Mouse (Mus musculus): ENCODE data around the gene Atrip. TPM values are rescaled to one million over a fixed set of nuclear protein-coding genes. Genes with fewer than 3 reads are reported as not detected.

Atrip gene
- polyA plus RNA-seq, 1 experiment from 2014 or later = 29.8 TPM

DNA sequence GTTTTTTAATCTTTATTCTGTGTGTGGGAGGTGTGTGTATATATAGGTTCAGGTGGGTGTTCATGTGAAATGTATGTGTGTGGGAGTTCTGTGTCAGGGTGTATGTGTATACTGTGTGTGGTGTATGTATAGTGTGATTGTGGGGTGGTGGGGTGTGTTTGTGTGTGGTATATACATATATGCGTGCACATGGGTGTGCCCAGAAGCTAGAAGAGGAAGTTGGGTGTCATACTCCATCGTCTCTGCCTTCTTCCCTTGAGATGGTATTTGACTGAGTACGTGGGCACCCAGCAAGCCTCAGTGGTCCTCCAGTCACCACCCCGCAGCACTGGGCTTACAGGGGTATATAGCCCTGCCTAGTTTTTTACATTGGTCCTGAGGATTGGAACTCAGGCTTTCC, 52.5 kb downstream of the Atrip start:
- Histone ChIP-seq H3K36me3 (peaks cover 13% of the 10 kb centered on the region; the same call in 1 of the 2 replicates), H3K4me1 (no peaks in the 10 kb centered on the region), H3K4me2 (replicated peaks) (no peak overlapping the region), H3K9me3 (no peaks in the 10 kb centered on the region), H3K4me3 (no peak overlapping the region), H3K27me3 (replicated peaks) (no peaks in the 10 kb centered on the region), H3K27ac (no peak overlapping the region), H3K9ac (no peak overlapping the region)
- no peak for ATAC-seq (ENCODE audit: low FRiP score, low read depth)
- 82% methylated on average over 4 of the region's 4 CpGs for WGBS

DNA sequence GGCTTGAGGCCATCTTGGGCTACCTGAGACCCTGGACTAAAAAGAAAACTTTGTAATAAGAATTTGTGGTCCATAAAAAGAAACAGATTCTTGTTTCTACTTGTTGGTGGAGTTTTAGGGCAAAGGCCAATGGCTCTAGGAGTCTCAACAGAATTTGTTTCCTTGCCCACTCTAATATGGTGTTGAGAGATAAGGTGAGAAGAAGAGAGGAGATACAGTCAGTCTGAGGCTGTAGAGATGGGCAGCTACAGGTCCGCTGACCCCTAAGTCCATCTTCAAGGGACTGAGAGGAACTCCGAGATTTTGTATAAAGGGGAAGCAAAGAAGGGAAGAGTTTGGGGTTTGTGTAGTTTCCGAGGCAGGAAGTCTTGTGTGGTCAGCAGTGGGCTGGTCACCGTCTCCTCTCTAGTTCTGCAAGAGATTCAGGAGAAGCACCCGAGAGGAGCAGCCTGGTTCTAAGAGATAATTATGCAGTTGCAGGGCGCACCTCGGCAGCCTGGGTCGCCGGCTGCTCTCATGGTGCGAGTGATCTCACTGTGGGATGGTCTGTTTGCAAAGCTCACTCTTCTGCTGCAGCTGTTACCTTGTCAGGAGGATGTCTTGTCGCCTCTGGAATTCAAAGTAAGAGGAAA, 56.8 kb downstream of the Atrip start:
- peaks cover 3% of the 10 kb centered on the region; the same call in 1 of the 2 replicates for H3K36me3 ChIP-seq

DNA sequence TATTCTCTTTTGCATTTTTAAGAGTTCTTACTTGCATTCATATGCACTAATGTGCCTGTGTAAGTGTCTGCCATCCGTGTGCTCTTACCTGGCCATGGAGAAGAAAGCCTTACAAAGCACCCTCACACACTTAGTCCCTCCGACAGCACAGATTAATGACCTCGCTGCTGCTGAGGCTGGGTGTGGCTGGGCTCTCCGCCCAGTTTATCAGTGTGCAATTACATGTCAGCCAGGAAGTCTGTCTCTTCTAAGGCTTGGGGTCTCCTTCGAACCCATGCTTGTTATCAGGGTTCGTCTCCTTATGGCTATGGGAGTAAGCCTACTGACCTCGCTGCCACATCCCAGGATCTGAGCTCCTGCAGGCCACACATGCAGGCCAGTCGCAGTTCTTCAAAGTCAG, 58.5 kb downstream of the Atrip start:
- 71% methylated on average over 8 of the region's 8 CpGs for WGBS
- H3K4me3 ChIP-seq = no peak overlapping the region
- H3K9me3 ChIP-seq = no peaks in the 10 kb centered on the region
- no peak overlapping the region for H3K9ac ChIP-seq
- no peaks in the 10 kb centered on the region for H3K27me3 ChIP-seq (replicated peaks)
- no peak for ATAC-seq (ENCODE audit: low FRiP score, low read depth)
- H3K4me2 ChIP-seq (replicated peaks) = no peak overlapping the region
- H3K36me3 ChIP-seq = peaks cover 10% of the 10 kb centered on the region; the same call in 1 of the 2 replicates
- no peaks in the 10 kb centered on the region for H3K4me1 ChIP-seq
- H3K27ac ChIP-seq = no peak overlapping the region

More for the DNA sequence above, 56.8 kb downstream of the Atrip start:
- Histone ChIP-seq H3K27ac (no peak overlapping the region), H3K27me3 (replicated peaks) (no peaks in the 10 kb centered on the region), H3K9ac (no peak overlapping the region), H3K9me3 (no peaks in the 10 kb centered on the region), H3K4me3 (no peak overlapping the region), H3K4me2 (replicated peaks) (no peak overlapping the region), H3K4me1 (no peaks in the 10 kb centered on the region)
- 71% methylated on average over 11 of the region's 11 CpGs for WGBS
- no peak for ATAC-seq (ENCODE audit: low FRiP score, low read depth)

DNA sequence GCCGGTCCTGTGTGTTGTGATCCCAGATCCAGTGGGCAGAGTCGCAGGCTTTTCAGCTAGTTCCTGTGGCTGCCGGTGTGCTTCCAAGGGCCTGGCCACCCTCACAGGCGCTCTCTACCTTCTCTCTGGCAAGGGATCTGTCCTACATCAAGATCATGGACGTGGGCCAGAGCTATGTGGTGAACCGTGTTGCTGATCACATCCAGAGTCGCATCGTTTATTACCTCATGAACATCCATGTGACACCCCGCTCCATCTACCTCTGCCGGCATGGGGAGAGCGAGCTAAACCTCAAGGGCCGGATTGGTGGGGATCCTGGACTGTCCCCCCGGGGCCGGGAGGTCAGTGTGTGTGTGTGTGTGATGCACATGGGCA, 63.6 kb downstream of the Atrip start:
- 85% methylated on average over 14 of the region's 14 CpGs for WGBS
- no peak overlapping the region for H3K9ac ChIP-seq
- H3K27ac ChIP-seq = no peak overlapping the region
- H3K4me2 ChIP-seq (replicated peaks) = no peak overlapping the region
- no peaks in the 10 kb centered on the region for H3K9me3 ChIP-seq
- peaks cover 11% of the 10 kb centered on the region; the same call in 1 of the 2 replicates for H3K36me3 ChIP-seq
- no peak overlapping the region for H3K4me3 ChIP-seq
- no peaks in the 10 kb centered on the region for H3K4me1 ChIP-seq
- no peaks in the 10 kb centered on the region for H3K27me3 ChIP-seq (replicated peaks)
- no peak for ATAC-seq (ENCODE audit: low FRiP score, low read depth)

DNA sequence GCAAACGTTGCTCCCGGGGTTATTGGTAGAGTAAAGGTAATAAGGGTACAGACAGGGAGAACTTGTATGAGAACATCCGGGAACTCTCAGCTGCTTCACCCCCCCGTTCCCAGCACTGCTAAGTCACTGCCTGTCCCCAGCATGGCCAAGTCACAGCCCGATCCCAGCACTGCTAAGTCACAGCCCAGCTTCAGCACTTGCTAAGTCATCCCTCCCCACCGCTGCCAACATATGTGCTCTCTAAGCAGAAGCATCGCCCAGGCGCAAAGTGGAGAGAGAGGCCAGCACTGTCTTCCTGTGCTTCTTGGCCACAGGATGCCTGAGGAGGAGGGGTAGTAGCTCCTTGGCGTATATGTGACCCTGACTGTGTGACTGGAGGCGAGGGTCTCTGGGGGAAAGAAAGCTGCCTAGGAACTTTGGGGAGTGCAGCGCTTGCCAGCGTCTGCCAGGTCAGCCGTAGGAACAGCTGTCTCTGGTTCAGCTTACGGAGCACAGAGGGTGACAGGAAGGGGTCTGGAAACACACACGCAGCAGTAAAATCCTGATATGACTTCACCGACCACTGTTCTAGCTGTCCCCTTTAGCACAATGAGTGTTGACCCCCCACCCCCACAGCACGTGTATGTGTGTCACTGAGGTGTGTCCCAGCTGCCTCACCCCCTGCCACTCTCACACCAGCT, 64.1 kb downstream of the Atrip start:
- no peak for ATAC-seq (ENCODE audit: low FRiP score, low read depth)

DNA sequence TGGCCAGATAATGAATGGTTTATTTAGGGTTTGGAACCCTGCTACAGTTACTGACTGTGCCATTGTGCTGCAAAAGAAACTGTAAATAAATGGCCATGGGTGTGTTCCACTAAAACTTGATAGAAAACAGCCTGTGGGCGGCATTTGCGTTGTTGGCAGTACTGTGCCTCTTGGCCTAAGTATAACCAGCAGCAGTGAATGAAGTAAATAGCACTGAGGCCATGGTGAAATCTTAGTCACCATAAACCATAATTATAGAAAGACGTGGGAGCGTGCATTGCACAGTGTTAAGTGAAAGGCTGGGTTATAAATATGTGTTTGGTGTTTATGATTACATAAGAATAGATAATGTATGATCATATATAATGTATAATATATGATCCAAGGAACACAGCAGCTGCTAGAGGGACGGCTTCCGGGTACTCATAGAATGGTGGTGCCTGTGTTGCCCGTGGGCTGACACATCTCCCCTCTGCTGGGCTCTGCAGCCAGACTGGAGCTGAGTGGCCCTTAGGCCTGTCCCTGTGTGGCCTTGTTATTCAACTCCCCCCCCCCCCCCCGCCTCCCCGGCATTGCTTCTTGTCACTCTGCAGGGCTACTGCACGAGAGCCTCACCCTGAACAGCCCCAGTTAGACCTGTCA, 64.8 kb downstream of the Atrip start:
- H3K36me3 ChIP-seq = peaks cover 11% of the 10 kb centered on the region; the same call in 1 of the 2 replicates
- H3K27ac ChIP-seq = no peak overlapping the region
- H3K4me2 ChIP-seq (replicated peaks) = no peak overlapping the region
- H3K27me3 ChIP-seq (replicated peaks) = no peaks in the 10 kb centered on the region
- 73% methylated on average over 10 of the region's 10 CpGs for WGBS
- no peaks in the 10 kb centered on the region for H3K9me3 ChIP-seq
- ATAC-seq (ENCODE audit: low FRiP score, low read depth) = no peak
- H3K9ac ChIP-seq = no peak overlapping the region
- H3K4me3 ChIP-seq = no peak overlapping the region
- no peaks in the 10 kb centered on the region for H3K4me1 ChIP-seq

More for the DNA sequence above, 64.1 kb downstream of the Atrip start:
- H3K4me3 ChIP-seq = no peak overlapping the region
- H3K9me3 ChIP-seq = no peaks in the 10 kb centered on the region
- peaks cover 11% of the 10 kb centered on the region; the same call in 1 of the 2 replicates for H3K36me3 ChIP-seq
- no peak overlapping the region for H3K27ac ChIP-seq
- no peak overlapping the region for H3K4me2 ChIP-seq (replicated peaks)
- H3K27me3 ChIP-seq (replicated peaks) = no peaks in the 10 kb centered on the region
- H3K9ac ChIP-seq = no peak overlapping the region
- WGBS = 58% methylated on average over 17 of the region's 17 CpGs
- H3K4me1 ChIP-seq = no peaks in the 10 kb centered on the region

DNA sequence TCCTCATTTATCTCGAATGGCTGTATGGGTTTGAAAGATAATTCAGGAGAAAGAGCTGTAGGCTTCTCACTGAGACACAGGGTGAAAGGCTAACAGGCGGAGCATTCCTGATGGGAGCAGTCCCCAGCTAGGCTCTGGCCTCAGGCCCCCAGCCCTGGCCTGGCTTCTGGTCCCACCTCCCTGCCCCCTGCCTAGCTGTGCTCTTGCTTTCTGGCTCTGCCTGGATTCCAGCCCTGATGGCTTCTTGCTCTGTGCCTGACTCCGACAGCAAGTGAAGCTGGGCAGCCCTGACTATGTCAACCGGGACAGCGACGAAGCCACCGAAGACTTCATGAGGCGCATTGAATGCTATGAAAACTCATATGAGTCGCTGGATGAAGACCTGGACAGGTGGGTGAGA, 65.8 kb downstream of the Atrip start:
- ATAC-seq (ENCODE audit: low FRiP score, low read depth) = no peak
- Histone ChIP-seq H3K36me3 (peaks cover 11% of the 10 kb centered on the region; the same call in 1 of the 2 replicates), H3K27me3 (replicated peaks) (no peaks in the 10 kb centered on the region), H3K9ac (no peak overlapping the region), H3K4me1 (no peaks in the 10 kb centered on the region), H3K9me3 (no peaks in the 10 kb centered on the region), H3K27ac (no peak overlapping the region), H3K4me2 (replicated peaks) (no peak overlapping the region), H3K4me3 (no peak overlapping the region)
- WGBS = 83% methylated on average over 9 of the region's 9 CpGs

Other genes starting within 250 kb of the Atrip start
- gene Celsr3, start 247.8 kb downstream of the Atrip start, polyA plus RNA-seq (2016; fragmentation: Nextera tagmentation; extraction: Ambion mirVana) = 12.1 and 14.3 TPM in 2 replicates
- 10.8 and 11.9 TPM in 2 replicates for gene Slc26a6, start 220.8 kb downstream of the Atrip start, polyA plus RNA-seq (2016; fragmentation: Nextera tagmentation; extraction: Ambion mirVana)
- gene Tmem89, start 159.5 kb downstream of the Atrip start, polyA plus RNA-seq (2016; fragmentation: Nextera tagmentation; extraction: Ambion mirVana) = not detected in 2 replicates
- gene Uqcrc1, start 137.5 kb downstream of the Atrip start, polyA plus RNA-seq (2016; fragmentation: Nextera tagmentation; extraction: Ambion mirVana) = 401 and 409 TPM in 2 replicates
- 1.6 and 1.9 TPM in 2 replicates for gene Col7a1, start 120.5 kb downstream of the Atrip start, polyA plus RNA-seq (2016; fragmentation: Nextera tagmentation; extraction: Ambion mirVana)
- gene Ucn2, start 88.1 kb downstream of the Atrip start, polyA plus RNA-seq (2016; fragmentation: Nextera tagmentation; extraction: Ambion mirVana) = not detected in 2 replicates
- 22.9 and 23.9 TPM in 2 replicates for gene Pfkfb4, start 82.3 kb downstream of the Atrip start, polyA plus RNA-seq (2016; fragmentation: Nextera tagmentation; extraction: Ambion mirVana)
- 44.4 and 45.0 TPM in 2 replicates for gene Shisa5, start 35.6 kb downstream of the Atrip start, polyA plus RNA-seq (2016; fragmentation: Nextera tagmentation; extraction: Ambion mirVana)
- gene Trex1, start 14.4 kb downstream of the Atrip start, polyA plus RNA-seq (2016; fragmentation: Nextera tagmentation; extraction: Ambion mirVana) = 8.9 and 10.6 TPM in 2 replicates
- gene Ccdc51, start 8.4 kb upstream of the Atrip start, polyA plus RNA-seq (2016; fragmentation: Nextera tagmentation; extraction: Ambion mirVana) = 14.5 and 15.0 TPM in 2 replicates
- 739 and 773 TPM in 2 replicates for gene Tma7, start 8.5 kb upstream of the Atrip start, polyA plus RNA-seq (2016; fragmentation: Nextera tagmentation; extraction: Ambion mirVana)
- 33.3 and 38.3 TPM in 2 replicates for gene Plxnb1, start 21.3 kb upstream of the Atrip start, polyA plus RNA-seq (2016; fragmentation: Nextera tagmentation; extraction: Ambion mirVana)
- not detected in 2 replicates for gene Fbxw21, start 87.9 kb upstream of the Atrip start, polyA plus RNA-seq (2016; fragmentation: Nextera tagmentation; extraction: Ambion mirVana)
- gene Fbxw13, start 121.9 kb upstream of the Atrip start, polyA plus RNA-seq (2016; fragmentation: Nextera tagmentation; extraction: Ambion mirVana) = not detected in 2 replicates
- not detected in 2 replicates for gene Fbxw20, start 160.6 kb upstream of the Atrip start, polyA plus RNA-seq (2016; fragmentation: Nextera tagmentation; extraction: Ambion mirVana)
- not detected in 2 replicates for gene Fbxw14, start 213.6 kb upstream of the Atrip start, polyA plus RNA-seq (2016; fragmentation: Nextera tagmentation; extraction: Ambion mirVana)

All from neural tube, embryonic 12.5 days (tissue).